Mouse (Mus musculus) mouse trophoblast stem cell (cell line): Measurements from ENCODE around the gene Nuf2.
"Not testable (repeated sequence)": the region's sequence is repeated elsewhere in the genome, so short reads cannot be mapped to it uniquely, and the experiment has no call there.

Experiments
- in situ Hi-C, 2 experiments: fragments of 300-500 bp; cut with MseI, MboI; formaldehyde crosslinking; loops; 2 replicates in 1 of 2; 3 replicates in 1 of 2; pipeline ENCODE4 v1.15.1; 2025

The Nuf2 gene

GRCm38 (mm10) chr1:169530876-169531701 lies at the start of gene Nuf2:
Gene Nuf2, minus strand, starts transcription at chr1:169531464.
- in situ Hi-C loops, result loop anchor here (5.0 to 10.0 kb wide), 3 partner anchors 141 to 386 kb away; no protein-coding TSS in a partner anchor

GRCm38 (mm10) chr1:169579572-169579971 lies 48.3 kb upstream of the Nuf2 start:
- in situ Hi-C loops, result no loop called here

- in situ Hi-C loops, result no loop called here
These were observed 42.9 kb upstream of the Nuf2 start for GRCm38 (mm10) chr1:169574136-169574535.

DNA sequence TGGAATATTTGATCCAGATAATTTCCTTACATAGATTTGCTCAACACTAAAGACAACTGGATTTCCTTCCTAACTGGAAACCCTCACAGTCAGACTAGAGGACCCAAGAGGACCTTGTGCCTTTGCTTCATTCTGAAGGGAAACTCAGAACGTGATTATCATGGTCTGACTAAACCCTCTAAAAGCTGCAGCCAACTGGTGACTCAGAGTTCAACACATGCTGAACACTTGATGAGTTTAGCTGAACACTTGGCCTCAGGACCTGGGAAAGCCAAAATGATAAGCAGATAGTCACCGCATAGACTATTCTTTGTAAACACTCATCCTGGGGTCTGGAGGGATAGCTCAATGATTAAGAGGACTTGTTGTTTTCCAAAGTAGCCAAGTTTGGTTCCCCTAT lies 24.4 kb upstream of the Nuf2 start:
- in situ Hi-C loops, result no loop called here

DNA sequence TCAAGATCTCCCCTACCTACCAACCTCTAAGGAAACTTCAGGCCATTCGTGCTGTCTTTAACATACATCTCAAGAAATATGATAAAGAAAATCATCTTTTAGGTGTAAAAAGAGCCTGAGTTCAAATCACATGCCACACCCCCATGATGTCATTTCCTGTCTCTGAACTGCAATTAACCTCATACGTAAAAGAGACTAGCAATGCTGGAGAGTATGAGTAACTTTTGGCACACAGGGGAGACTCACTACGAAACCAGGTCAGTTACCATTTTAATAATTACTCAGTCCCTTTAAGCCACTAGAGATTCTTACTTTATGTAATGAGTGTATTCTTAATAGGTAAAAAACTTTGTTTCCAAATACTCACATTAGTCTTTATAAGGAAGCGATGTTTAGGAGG lies 23.8 kb upstream of the Nuf2 start:
- in situ Hi-C loops, result no loop called here

DNA sequence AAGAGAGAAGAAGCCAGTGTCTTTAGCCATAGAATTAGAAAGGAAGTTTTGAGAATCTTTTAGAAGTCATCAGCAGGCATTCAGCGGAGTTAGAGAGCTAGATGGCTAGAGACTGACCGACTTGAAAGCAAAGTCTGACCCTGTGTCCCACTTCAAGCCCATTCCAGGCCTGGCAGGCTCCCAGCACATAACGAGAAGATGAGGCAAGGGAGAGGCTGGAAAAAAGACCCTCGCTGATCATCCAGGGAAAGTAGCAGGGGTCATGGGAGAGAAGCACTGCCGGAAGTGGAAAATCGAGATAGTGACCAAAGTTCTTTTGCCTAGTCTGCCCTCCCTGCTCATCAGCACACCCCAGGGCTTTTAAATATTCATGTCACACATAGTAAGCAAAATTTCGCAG lies 22.2 kb upstream of the Nuf2 start:
- in situ Hi-C loops, result no loop called here

GRCm38 (mm10) chr1:169540415-169540814 lies 9.2 kb upstream of the Nuf2 start:
- in situ Hi-C loops, result no loop called here

DNA sequence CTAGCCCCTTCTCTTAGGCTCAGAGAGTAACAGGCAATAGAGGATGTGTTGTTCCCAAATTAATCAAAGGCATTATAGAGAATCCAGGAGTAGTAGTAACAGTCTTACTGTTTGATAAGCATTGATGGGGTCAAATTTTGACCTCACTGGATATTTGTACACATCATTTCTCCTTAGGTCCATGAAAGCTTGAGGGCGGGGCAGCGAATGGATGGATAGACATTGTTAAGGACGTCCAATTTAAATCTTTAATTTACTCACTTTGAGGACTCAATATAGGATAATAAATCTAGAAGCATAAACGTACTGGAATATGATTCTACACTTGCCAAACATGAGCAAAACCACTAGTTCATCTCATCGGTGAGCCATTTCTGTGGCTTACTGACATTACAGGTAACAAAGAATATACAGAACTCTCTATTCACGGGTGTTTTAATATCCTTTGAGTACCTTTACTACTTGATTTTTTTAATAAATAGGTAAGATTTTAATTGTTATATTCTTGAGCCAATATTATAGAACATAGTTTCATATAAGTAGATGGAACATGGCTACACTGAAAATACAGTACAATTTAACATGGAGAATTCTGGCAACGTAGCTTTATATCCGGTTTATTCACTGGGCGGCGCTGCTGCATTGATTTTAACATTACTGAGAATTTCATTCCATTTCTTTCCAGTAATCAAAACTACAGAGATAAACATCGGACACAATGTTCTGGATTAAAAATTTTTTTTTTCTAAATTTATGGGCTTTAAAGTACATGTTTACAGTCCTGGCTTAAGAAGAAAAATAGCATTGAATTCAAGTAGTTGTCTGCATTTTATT lies 655 bp upstream of the Nuf2 start:
- in situ Hi-C loops, result loop anchor here (5.0 to 10.0 kb wide), 3 partner anchors 140 to 385 kb away; no protein-coding TSS in a partner anchor

DNA sequence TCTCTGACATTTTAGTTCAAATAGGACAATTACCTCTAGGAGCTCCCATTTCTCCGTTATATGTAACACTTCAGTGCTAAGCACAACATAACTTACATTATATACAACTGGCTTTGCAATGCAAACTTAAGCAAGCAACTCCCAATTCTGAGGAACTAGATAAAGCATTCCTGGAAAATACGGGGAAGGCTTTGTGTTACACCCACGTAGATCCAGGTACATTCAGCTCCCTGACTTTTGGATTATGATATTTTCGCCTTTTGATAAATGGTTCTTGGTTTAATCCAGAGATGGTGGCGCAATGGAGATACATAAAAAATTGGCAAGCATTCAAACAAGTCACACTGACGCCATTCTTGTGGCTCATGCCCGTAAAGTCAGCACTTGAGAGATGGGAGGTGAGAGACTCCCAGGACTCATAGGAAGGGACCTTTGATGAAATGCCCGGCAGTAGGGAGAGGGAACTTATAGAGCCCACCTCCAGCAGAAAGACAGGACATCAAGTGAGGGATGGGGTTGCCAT lies 1.2 kb downstream of the Nuf2 start:
- in situ Hi-C loops, result loop anchor here (5.0 to 10.0 kb wide), 3 partner anchors 142 to 387 kb away; no protein-coding TSS in a partner anchor

GRCm38 (mm10) chr1:169526006-169526680 lies 5.1 kb downstream of the Nuf2 start:
- in situ Hi-C loops, result no loop called here

- in situ Hi-C loops, result no loop called here
These were observed 11.9 kb downstream of the Nuf2 start for GRCm38 (mm10) chr1:169519337-169519736.

- in situ Hi-C loops, result not testable (repeated sequence)
These were observed 13.3 kb downstream of the Nuf2 start for GRCm38 (mm10) chr1:169517899-169518517.

- in situ Hi-C loops, result no loop called here
These were observed 13.8 kb downstream of the Nuf2 start for GRCm38 (mm10) chr1:169517376-169517892.

- in situ Hi-C loops, result no loop called here
These were observed 24.9 kb downstream of the Nuf2 start for GRCm38 (mm10) chr1:169506354-169506753.

GRCm38 (mm10) chr1:169502876-169503275 lies 28.4 kb downstream of the Nuf2 start:
- in situ Hi-C loops, result no loop called here

DNA sequence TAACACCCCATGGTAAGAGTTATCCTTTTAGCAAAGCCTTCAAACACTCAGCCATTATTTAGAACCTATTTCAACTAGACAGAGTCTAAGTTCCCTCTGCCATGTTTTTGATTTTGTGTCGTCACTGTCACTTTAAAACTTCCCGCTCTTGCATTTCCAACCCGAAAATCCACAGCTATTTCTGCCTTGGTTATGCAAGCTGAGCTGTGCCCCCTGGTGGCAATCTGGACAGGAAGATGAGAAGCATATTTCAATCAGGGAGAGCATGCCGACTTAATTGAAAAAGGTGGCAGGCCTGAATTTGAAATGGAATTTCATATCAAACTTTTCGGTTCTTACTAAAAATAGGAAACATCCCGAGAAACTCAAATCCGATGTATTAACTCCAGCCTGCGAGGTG lies 35.6 kb downstream of the Nuf2 start:
- in situ Hi-C loops, result no loop called here

- in situ Hi-C loops, result no loop called here
These were observed 39.7 kb downstream of the Nuf2 start for GRCm38 (mm10) chr1:169491561-169491960.

- in situ Hi-C loops, result no loop called here
These were observed 45.8 kb downstream of the Nuf2 start for GRCm38 (mm10) chr1:169485408-169485885.

- in situ Hi-C loops, result no loop called here
These were observed 46.7 kb downstream of the Nuf2 start for GRCm38 (mm10) chr1:169484565-169484964.

DNA sequence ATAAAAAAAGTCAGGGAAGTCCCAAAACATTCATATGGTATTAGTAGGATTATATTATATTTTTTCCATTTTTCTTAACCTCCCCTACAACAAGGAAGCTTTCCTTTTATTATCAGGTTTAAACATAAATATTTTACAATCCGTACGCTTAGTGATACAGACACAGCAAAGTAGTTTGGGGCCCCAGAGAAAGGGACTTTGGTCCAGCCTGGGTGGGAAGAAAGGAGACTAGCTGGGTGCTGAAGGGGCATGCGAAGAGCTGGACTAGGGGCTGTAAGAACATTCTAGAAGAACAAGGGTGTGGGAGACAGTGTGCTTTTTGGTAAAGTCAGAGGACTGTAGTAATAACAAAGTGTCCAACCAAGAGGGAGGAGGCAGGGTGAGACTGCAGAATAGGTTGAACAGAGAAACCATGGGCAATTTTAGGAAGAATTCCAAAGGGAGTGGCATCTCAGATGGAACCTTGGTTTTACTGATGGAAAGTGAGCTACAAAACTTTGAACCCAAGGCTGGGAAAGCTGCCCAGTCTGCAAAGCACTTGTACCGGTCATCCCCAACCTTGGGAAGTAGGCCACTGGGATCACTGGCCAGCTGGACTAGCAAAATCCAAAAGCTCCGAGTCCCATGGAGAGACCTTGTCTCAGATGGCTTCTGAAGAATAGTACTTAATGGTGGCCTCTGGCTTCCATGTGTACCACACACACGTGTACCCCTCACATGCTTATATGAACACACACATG lies 48.5 kb downstream of the Nuf2 start:
- in situ Hi-C loops, result no loop called here
